9 mouse cellular contexts compared by ENCODE assay signal in the genomic region with DNA sequence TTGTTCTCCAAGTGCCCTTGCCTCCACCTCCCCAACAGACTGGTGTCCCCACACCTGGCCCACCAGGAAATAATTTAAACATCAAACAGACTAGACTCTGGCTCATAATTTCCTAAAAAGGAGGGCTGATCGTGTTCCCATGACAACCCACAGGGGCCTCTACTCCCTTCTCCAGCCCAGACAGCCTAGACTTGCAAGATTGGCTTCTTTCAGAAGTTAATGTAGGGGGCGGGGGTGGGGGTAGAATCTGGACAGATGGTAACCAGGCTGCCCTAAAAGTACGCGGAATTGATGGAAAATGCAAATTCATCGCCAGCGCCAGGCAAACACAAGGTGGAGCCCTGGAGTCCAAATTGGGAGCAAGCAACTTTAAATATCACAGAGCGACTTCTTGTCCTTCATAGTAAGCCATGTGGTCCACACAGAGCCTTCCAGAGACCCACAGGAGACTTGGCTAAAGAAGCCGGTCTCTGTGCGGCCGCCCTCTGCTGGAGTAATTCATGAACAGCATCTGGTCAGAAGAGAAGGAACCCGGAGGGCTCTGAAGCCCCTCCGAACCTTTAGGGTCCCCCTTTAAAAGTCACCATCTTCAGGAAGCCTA. TPM values are rescaled to one million over a fixed set of nuclear protein-coding genes. Genes with fewer than 3 reads are reported as not detected.
DNase-seq lines count a peak whose midpoint lies in the region; ATAC-seq lines count a peak whose summit lies in the region.
"Had no signal": no experiment of that assay in that cellular context is flagged by ENCODE, and none has a peak within 500 bp of the region (broad histone marks: within the 10 kb centered on the region; RNA-seq: fewer than 3 reads in every experiment).

No protein-coding gene starts in this region.

- H3K4me3 ChIP-seq in forebrain, embryonic 10.5 days: no peak overlapping the region
- H3K4me3 ChIP-seq in forebrain, embryonic 12.5 days (replicated peaks): no peak overlapping the region
- no peak overlapping the region for H3K4me3 ChIP-seq in kidney, embryonic 15.5 days (replicated peaks)
- no peak overlapping the region for H3K4me3 ChIP-seq in lung, embryonic 15.5 days

- no peak overlapping the region for H3K27ac ChIP-seq in forebrain, embryonic 10.5 days
- no peak overlapping the region for H3K27ac ChIP-seq in forebrain, embryonic 12.5 days
- no peak overlapping the region for H3K27ac ChIP-seq in kidney, embryonic 15.5 days
- no peak overlapping the region for H3K27ac ChIP-seq in lung, embryonic 15.5 days

- 50% methylated on average over 12 of the region's 12 CpGs for WGBS in forebrain, embryonic 10.5 days
- 39% methylated on average over 12 of the region's 12 CpGs for WGBS in forebrain, embryonic 12.5 days
- WGBS in kidney, embryonic 15.5 days: 36% methylated on average over 12 of the region's 12 CpGs
- WGBS in lung, embryonic 15.5 days: 29% methylated on average over 12 of the region's 12 CpGs

- no peak overlapping the region for H3K4me2 ChIP-seq in forebrain, embryonic 12.5 days
- no peak overlapping the region for H3K4me2 ChIP-seq in kidney, embryonic 15.5 days
- H3K4me2 ChIP-seq in lung, embryonic 15.5 days: no peak overlapping the region

- H3K4me1 ChIP-seq in forebrain, embryonic 10.5 days: 0 out of 2 replicates have a peak, but pooled peaks cover 6% of the 10 kb centered on the region
- no peaks in the 10 kb centered on the region for H3K4me1 ChIP-seq in forebrain, embryonic 12.5 days
- 0 out of 2 replicates have a peak, but pooled peaks cover 5% of the 10 kb centered on the region for H3K4me1 ChIP-seq in kidney, embryonic 15.5 days
- H3K4me1 ChIP-seq in lung, embryonic 15.5 days: no peaks in the 10 kb centered on the region

- no peak overlapping the region for H3K9ac ChIP-seq in forebrain, embryonic 12.5 days
- no peak overlapping the region for H3K9ac ChIP-seq in kidney, embryonic 15.5 days
- no peak overlapping the region for H3K9ac ChIP-seq in lung, embryonic 15.5 days

- ATAC-seq in forebrain, embryonic 12.5 days (ENCODE audit: low FRiP score): no peak
- peak; percentile 77; the same call in 1 of the 2 replicates for ATAC-seq in kidney, embryonic 15.5 days (replicated peaks; ENCODE audit: low FRiP score)
- ATAC-seq in lung, embryonic 15.5 days (ENCODE audit: borderline replicate concordance, extremely low read depth, low FRiP score, low TSS enrichment): peak; percentile 35; the same call in 1 of the 2 replicates

- H3K9me3 ChIP-seq in forebrain, embryonic 10.5 days: peaks cover 11% of the 10 kb centered on the region; the same call in 1 of the 2 replicates
- H3K9me3 ChIP-seq in forebrain, embryonic 12.5 days: 0 out of 2 replicates have a peak, but pooled peaks cover 5% of the 10 kb centered on the region
- H3K9me3 ChIP-seq in kidney, embryonic 15.5 days (replicated peaks): no peaks in the 10 kb centered on the region
- H3K9me3 ChIP-seq in lung, embryonic 15.5 days: no peaks in the 10 kb centered on the region

- H3K36me3 ChIP-seq in forebrain, embryonic 10.5 days (replicated peaks): no peaks in the 10 kb centered on the region
- no peaks in the 10 kb centered on the region for H3K36me3 ChIP-seq in forebrain, embryonic 12.5 days (replicated peaks)
- no peaks in the 10 kb centered on the region for H3K36me3 ChIP-seq in kidney, embryonic 15.5 days
- no peaks in the 10 kb centered on the region for H3K36me3 ChIP-seq in lung, embryonic 15.5 days

- peak; percentile 57 for DNase-seq in forebrain, embryonic 10.5 days (ENCODE audit: extremely low spot score, low spot score)
- DNase-seq in Muller cell, postnatal 12 days (ENCODE audit: inconsistent ontology term): peak; percentile 28
- peak; percentile 92 for DNase-seq in cerebellum, postnatal 10 days
- peak; percentile 20 for DNase-seq in gastrocnemius, postnatal 25 days
- peak; percentile 51 for DNase-seq in right cerebral cortex, postnatal 4 days

- peaks cover 6% of the 10 kb centered on the region; the same call in 1 of the 2 replicates for H3K27me3 ChIP-seq in forebrain, embryonic 10.5 days (ENCODE audit: poor library complexity, severe bottlenecking)
- H3K27me3 ChIP-seq in forebrain, embryonic 12.5 days: no peaks in the 10 kb centered on the region
- no peaks in the 10 kb centered on the region for H3K27me3 ChIP-seq in kidney, embryonic 15.5 days
- 0 out of 2 replicates have a peak, but pooled peaks cover 11% of the 10 kb centered on the region for H3K27me3 ChIP-seq in lung, embryonic 15.5 days

RNA-seq across cellular contexts. Expression of gene Scn8a, which starts 31.0 kb away (rescaled TPM):
- polyA plus RNA-seq in forebrain, embryonic 10.5 days (2016; fragmentation: Nextera tagmentation; extraction: Ambion mirVana): 9.0 and 11.0 TPM in 2 replicates
- 19.3 and 20.7 TPM in 2 replicates for polyA plus RNA-seq in forebrain, embryonic 12.5 days (2016; fragmentation: Nextera tagmentation; extraction: Ambion mirVana)
- under 1 TPM; 0.13 to 0.32 TPM for total RNA-seq in gastrocnemius, postnatal 25 days (2021)
- 11.9 and 13.3 TPM in 2 replicates for polyA plus RNA-seq in kidney, embryonic 15.5 days (2015; fragmentation: Nextera tagmentation; extraction: Ambion mirVana)
- 1.4 and 2.1 TPM in 2 replicates for polyA plus RNA-seq in lung, embryonic 15.5 days (2015; fragmentation: Nextera tagmentation; extraction: Ambion mirVana)
- polyA plus RNA-seq: C2C12 had no signal

Comparison
In these comparisons a context has a peak if more than half of its experiments do, and no peak if none do; other contexts are left out.
1. DNase-seq: peak in every context shown above with its lines; median percentile 92 in cerebellum, postnatal 10 days; 57 in forebrain, embryonic 10.5 days; 51 in right cerebral cortex, postnatal 4 days; 28 in Muller cell, postnatal 12 days; 20 in gastrocnemius, postnatal 25 days.